Mouse (Mus musculus): ENCODE results near the gene Sirt4. TPM values are rescaled to one million over a fixed set of nuclear protein-coding genes. Genes with fewer than 3 reads are reported as not detected.
"Not testable (repeated sequence)": the region's sequence is repeated elsewhere in the genome, so short reads cannot be mapped to it uniquely, and the experiment has no call there.

Gene Sirt4
- polyA plus RNA-seq, 1 experiment from 2014 or later: 19.0 TPM

DNA sequence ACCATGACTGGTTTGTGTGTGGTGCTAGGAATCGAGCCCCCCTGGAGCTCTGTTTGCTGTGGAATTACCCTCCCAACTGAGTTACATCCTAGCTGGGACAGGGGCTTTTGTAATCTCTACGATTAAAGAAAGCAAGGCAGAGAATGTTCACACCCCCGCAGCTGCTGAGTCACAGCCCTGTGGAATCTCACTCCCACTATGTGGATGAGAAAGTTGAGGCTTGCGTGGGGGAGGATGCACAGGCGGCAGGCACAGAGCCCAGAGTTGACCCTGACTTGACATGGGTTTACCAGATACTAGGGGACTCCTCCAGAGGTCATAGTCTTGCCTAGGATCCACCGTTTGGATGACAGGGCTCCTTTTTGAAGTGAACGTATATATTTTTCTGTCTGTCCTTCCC lies 12.5 kb upstream of the Sirt4 start:
- no peak overlapping the region for H3K4me3 ChIP-seq
- 69% methylated on average over 7 of the region's 7 CpGs for WGBS
- no peaks in the 10 kb centered on the region for H3K36me3 ChIP-seq
- peaks cover 16% of the 10 kb centered on the region for H3K4me1 ChIP-seq
- no peaks in the 10 kb centered on the region for H3K9me3 ChIP-seq
- no peaks in the 10 kb centered on the region for H3K27me3 ChIP-seq (ENCODE audit: insufficient read depth, poor library complexity, severe bottlenecking)
- no peak overlapping the region for H3K27ac ChIP-seq
- no peak for DNase-seq (ENCODE audit: low spot score)

GRCm38 (mm10) chr5:115495618-115496017 lies 11.1 kb upstream of the Sirt4 start:
- not testable (repeated sequence) for H3K36me3 ChIP-seq; H3K9me3 ChIP-seq; H3K27ac ChIP-seq; H3K4me3 ChIP-seq; DNase-seq (ENCODE audit: low spot score); H3K27me3 ChIP-seq (ENCODE audit: insufficient read depth, poor library complexity, severe bottlenecking)
- 78% methylated on average over 3 of the region's 3 CpGs for WGBS
- H3K4me1 ChIP-seq: peaks cover 21% of the 10 kb centered on the region

GRCm38 (mm10) chr5:115493441-115493840 lies 8.9 kb upstream of the Sirt4 start:
- Histone ChIP-seq H3K9me3 (no peaks in the 10 kb centered on the region), H3K4me1 (peaks cover 27% of the 10 kb centered on the region), H3K4me3 (no peak overlapping the region), H3K27me3 (ENCODE audit: insufficient read depth, poor library complexity, severe bottlenecking) (no peaks in the 10 kb centered on the region), H3K36me3 (no peaks in the 10 kb centered on the region), H3K27ac (peak overlapping the region; percentile 13; the same call in 1 of the 2 replicates)
- DNase-seq (ENCODE audit: low spot score): no peak
- WGBS: 54% methylated on average over 5 of the region's 5 CpGs

GRCm38 (mm10) chr5:115492711-115493335 lies 8.3 kb upstream of the Sirt4 start:
- H3K4me3 ChIP-seq: no peak overlapping the region
- no peak for DNase-seq (ENCODE audit: low spot score)
- WGBS: 70% methylated on average over 6 of the region's 6 CpGs
- H3K27me3 ChIP-seq (ENCODE audit: insufficient read depth, poor library complexity, severe bottlenecking): no peaks in the 10 kb centered on the region
- no peaks in the 10 kb centered on the region for H3K36me3 ChIP-seq
- H3K4me1 ChIP-seq: peaks cover 28% of the 10 kb centered on the region
- H3K9me3 ChIP-seq: no peaks in the 10 kb centered on the region
- no peak overlapping the region for H3K27ac ChIP-seq

- H3K27ac ChIP-seq: peak overlapping the region; percentile 59
- no peak for DNase-seq (ENCODE audit: low spot score)
- no peaks in the 10 kb centered on the region for H3K9me3 ChIP-seq
- H3K27me3 ChIP-seq (ENCODE audit: insufficient read depth, poor library complexity, severe bottlenecking): no peaks in the 10 kb centered on the region
- 4% methylated on average over 28 of the region's 28 CpGs for WGBS
- H3K4me1 ChIP-seq: peaks cover 28% of the 10 kb centered on the region
- peak overlapping the region; percentile 43 for H3K4me3 ChIP-seq
- no peaks in the 10 kb centered on the region for H3K36me3 ChIP-seq
Observed at GRCm38 (mm10) chr5:115491771-115492322, 7.3 kb upstream of the Sirt4 start.

DNA sequence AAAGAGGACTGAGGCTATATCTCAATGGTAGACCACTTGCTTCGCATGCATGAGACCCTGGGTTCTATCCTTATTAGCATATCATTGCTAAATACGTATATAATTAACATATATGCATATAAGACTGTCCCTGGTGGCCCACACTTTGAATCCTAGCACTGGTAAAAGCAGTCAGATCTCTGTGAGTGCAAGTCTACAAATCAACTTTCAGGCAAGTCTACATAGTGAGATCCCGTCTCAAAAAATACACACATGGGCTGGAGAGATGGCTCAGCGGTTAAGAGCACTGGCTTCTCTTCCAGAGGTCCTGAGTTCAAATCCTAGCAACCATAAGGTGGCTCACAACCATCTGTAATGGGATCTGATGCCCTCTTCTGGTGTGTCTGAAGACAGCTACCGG lies 6.6 kb upstream of the Sirt4 start:
- Histone ChIP-seq H3K36me3 (no peaks in the 10 kb centered on the region), H3K27ac (no peak overlapping the region), H3K4me3 (no peak overlapping the region), H3K27me3 (ENCODE audit: insufficient read depth, poor library complexity, severe bottlenecking) (no peaks in the 10 kb centered on the region), H3K9me3 (no peaks in the 10 kb centered on the region), H3K4me1 (peaks cover 28% of the 10 kb centered on the region)
- 32% methylated on average over 5 of the region's 5 CpGs for WGBS
- no peak for DNase-seq (ENCODE audit: low spot score)

- Histone ChIP-seq H3K9me3 (no peaks in the 10 kb centered on the region), H3K4me3 (no peak overlapping the region), H3K4me1 (peaks cover 28% of the 10 kb centered on the region), H3K27me3 (ENCODE audit: insufficient read depth, poor library complexity, severe bottlenecking) (no peaks in the 10 kb centered on the region), H3K36me3 (no peaks in the 10 kb centered on the region), H3K27ac (no peak overlapping the region)
- WGBS: 12% methylated on average over 8 of the region's 8 CpGs
- DNase-seq (ENCODE audit: low spot score): no peak
Observed at GRCm38 (mm10) chr5:115490638-115491000, 6.1 kb upstream of the Sirt4 start.

- H3K4me1 ChIP-seq: peaks cover 28% of the 10 kb centered on the region
- H3K9me3 ChIP-seq: no peaks in the 10 kb centered on the region
- H3K36me3 ChIP-seq: no peaks in the 10 kb centered on the region
- peak; percentile 96 for DNase-seq (ENCODE audit: low spot score)
- H3K27me3 ChIP-seq (ENCODE audit: insufficient read depth, poor library complexity, severe bottlenecking): no peaks in the 10 kb centered on the region
- peak overlapping the region; percentile 56 for H3K4me3 ChIP-seq
- peak overlapping the region; percentile 100 for H3K27ac ChIP-seq
- WGBS: under 1% methylated on average over 50 of the region's 50 CpGs
Observed at GRCm38 (mm10) chr5:115489699-115490637, 5.4 kb upstream of the Sirt4 start.

DNA sequence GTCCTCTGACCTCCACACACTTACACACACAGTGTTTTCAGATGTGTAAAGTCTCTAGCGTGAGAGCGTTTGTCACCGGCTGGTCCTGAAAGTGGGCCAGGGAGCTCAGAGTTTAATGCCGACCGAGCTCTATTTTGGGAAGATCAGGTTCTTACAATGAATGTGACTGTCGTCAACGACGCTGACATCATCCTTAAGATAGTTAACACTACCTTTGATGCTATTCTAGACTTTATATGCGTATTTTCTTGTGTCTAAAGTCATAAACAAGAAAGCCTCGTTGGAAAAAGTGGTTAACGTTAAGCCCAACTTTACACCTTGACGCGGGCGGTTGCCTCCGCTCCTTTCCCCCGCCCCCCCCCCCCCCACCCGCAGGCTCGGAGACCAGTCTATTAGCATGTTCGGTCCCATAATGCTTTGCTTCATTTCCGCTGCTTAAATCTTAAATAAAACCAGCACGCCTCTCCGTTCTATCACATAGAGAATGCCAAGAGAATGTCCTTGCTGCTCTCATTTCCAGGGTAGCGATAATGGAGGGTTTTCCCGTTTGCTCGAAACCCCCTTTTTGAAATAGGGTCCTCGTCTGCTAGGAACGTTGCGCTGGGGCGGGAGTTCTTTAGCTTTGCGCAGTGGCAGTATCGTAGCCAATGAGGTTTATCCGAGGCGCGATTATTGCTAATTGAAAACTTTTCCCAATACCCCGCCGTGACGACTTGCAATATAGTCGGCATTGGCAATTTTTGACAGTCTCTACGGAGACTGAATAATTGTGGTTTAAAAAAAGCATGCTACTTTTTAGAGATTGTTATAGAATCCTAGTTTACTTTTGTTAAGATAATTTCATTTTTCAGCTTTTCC lies 4.5 kb upstream of the Sirt4 start:
- Histone ChIP-seq H3K27me3 (ENCODE audit: insufficient read depth, poor library complexity, severe bottlenecking) (no peaks in the 10 kb centered on the region), H3K9me3 (no peaks in the 10 kb centered on the region), H3K27ac (peak overlapping the region; percentile 100), H3K4me3 (peak overlapping the region; percentile 56), H3K4me1 (peaks cover 30% of the 10 kb centered on the region), H3K36me3 (no peaks in the 10 kb centered on the region)
- peak; percentile 92 for DNase-seq (ENCODE audit: low spot score)
- WGBS: under 1% methylated on average over 39 of the region's 39 CpGs

GRCm38 (mm10) chr5:115487942-115488580 lies 3.5 kb upstream of the Sirt4 start:
- Histone ChIP-seq H3K4me1 (peaks cover 25% of the 10 kb centered on the region), H3K27ac (peak overlapping the region; percentile 100; the same call in 1 of the 2 replicates), H3K4me3 (no peak overlapping the region; the same call in 1 of the 2 replicates), H3K27me3 (ENCODE audit: insufficient read depth, poor library complexity, severe bottlenecking) (peaks cover under 1% of the 10 kb centered on the region; the same call in 1 of the 2 replicates), H3K9me3 (no peaks in the 10 kb centered on the region), H3K36me3 (no peaks in the 10 kb centered on the region)
- DNase-seq (ENCODE audit: low spot score): no peak
- whole genome bisulfite sequencing: 76% methylated on average over 9 of the region's 9 CpGs

GRCm38 (mm10) chr5:115487353-115487752 lies 2.8 kb upstream of the Sirt4 start:
- Histone ChIP-seq H3K4me3 (no peak overlapping the region), H3K4me1 (peaks cover 28% of the 10 kb centered on the region), H3K27me3 (ENCODE audit: insufficient read depth, poor library complexity, severe bottlenecking) (peaks cover 8% of the 10 kb centered on the region), H3K36me3 (peaks cover 3% of the 10 kb centered on the region; the same call in 1 of the 2 replicates), H3K9me3 (no peaks in the 10 kb centered on the region), H3K27ac (no peak overlapping the region)
- DNase-seq (ENCODE audit: low spot score): no peak
- 82% methylated on average over 8 of the region's 8 CpGs for WGBS

- 54% methylated on average over 4 of the region's 4 CpGs for WGBS
- H3K4me1 ChIP-seq: peaks cover 25% of the 10 kb centered on the region
- H3K9me3 ChIP-seq: no peaks in the 10 kb centered on the region
- no peak overlapping the region for H3K27ac ChIP-seq
- no peak overlapping the region for H3K4me3 ChIP-seq
- H3K36me3 ChIP-seq: peaks cover 5% of the 10 kb centered on the region; the same call in 1 of the 2 replicates
- no peak for DNase-seq (ENCODE audit: low spot score)
- H3K27me3 ChIP-seq (ENCODE audit: insufficient read depth, poor library complexity, severe bottlenecking): peaks cover 14% of the 10 kb centered on the region
Observed at GRCm38 (mm10) chr5:115486726-115487125, 2.2 kb upstream of the Sirt4 start.

All from heart, embryonic 10.5 days (tissue).